Mouse (Mus musculus): ENCODE data around the gene Tfdp1. TPM values are rescaled to one million over a fixed set of nuclear protein-coding genes. Genes with fewer than 3 reads are reported as not detected.
A peak's percentile ranks its signal among the peaks of the same experiment; 100 is the strongest.

Tfdp1 gene
- total and polyA plus RNA-seq, 3 experiments = 143 to 331 (median 256) TPM

- Histone ChIP-seq H3K27ac (ENCODE audit: control insufficient read depth, low read depth, low read length) (peak overlapping the region; percentile 51), H3K36me3 (ENCODE audit: control insufficient read depth in 1 of 2, insufficient read depth in 2 of 2, low read length in 2 of 2) (peaks cover 9 to 36% of the 10 kb centered on the region in 2 experiments), H3K9ac (ENCODE audit: control insufficient read depth, low read depth, low read length, poor library complexity, severe bottlenecking) (peak overlapping the region; percentile 72), H3K9me3 (replicated peaks; ENCODE audit: insufficient read depth, low read length) (no peaks in the 10 kb centered on the region), H3K4me1 (ENCODE audit: control insufficient read depth in 1 of 2, insufficient read depth in 2 of 2, low read length in 2 of 2) (peaks cover 6 to 38% of the 10 kb centered on the region in 2 experiments), H3K27me3 (ENCODE audit: control insufficient read depth in 1 of 2, insufficient read depth in 2 of 2, low read length in 2 of 2) (no peaks in the 10 kb centered on the region), H3K79me2 (ENCODE audit: control insufficient read depth, insufficient read depth, low read length, poor library complexity) (peaks cover 39% of the 10 kb centered on the region), H3K4me3 (ENCODE audit: control insufficient read depth in 1 of 2, insufficient read depth in 1 of 2, low read depth in 2 of 2, low read length in 2 of 2) (no peak overlapping the region)
- no peak for DNase-seq (ENCODE audit: low read depth, low spot score)
- TF ChIP-seq ZMIZ1 (IDR thresholded peaks at IDR 0.05; ENCODE audit: low read depth, low read length) = no peak
- TF ChIP-seq USF2 (IDR thresholded peaks at IDR 0.05; ENCODE audit: borderline replicate concordance in 1 of 2, insufficient read depth in 1 of 2, low read depth in 1 of 2, low read length in 2 of 2) = no peak
- TF ChIP-seq TAL1 (IDR thresholded peaks at IDR 0.05; ENCODE audit: low read length) = no peak
- no peak for TF ChIP-seq RCOR1 (IDR thresholded peaks at IDR 0.05; ENCODE audit: low read depth, low read length)
- no peak for TF ChIP-seq MYB (IDR thresholded peaks at IDR 0.05; ENCODE audit: low read depth, low read length)
- no peak for TF ChIP-seq POLR2A (IDR thresholded peaks at IDR 0.05; ENCODE audit: control insufficient read depth in 1 of 2, insufficient read depth in 1 of 2, low read depth in 1 of 2, low read length in 2 of 2, poor library complexity in 1 of 2)
- TF ChIP-seq MAX (IDR thresholded peaks at IDR 0.05; ENCODE audit: low read length) = no peak
- TF ChIP-seq ZC3H11A (IDR thresholded peaks at IDR 0.05; ENCODE audit: low read depth, low read length) = no peak
- no peak for TF ChIP-seq ZKSCAN1 (IDR thresholded peaks at IDR 0.05; ENCODE audit: low read depth, low read length)
- TF ChIP-seq CHD1 (IDR thresholded peaks at IDR 0.05; ENCODE audit: low read depth, low read length) = no peak
- TF ChIP-seq UBTF (IDR thresholded peaks at IDR 0.05; ENCODE audit: borderline replicate concordance, insufficient read depth, low read depth, low read length) = no peak
- TF ChIP-seq BHLHE40 (IDR thresholded peaks at IDR 0.05; ENCODE audit: borderline replicate concordance, low read depth, low read length) = no peak
- TF ChIP-seq MAZ (IDR thresholded peaks at IDR 0.05; ENCODE audit: low read depth, low read length) = no peak
- no peak for TF ChIP-seq JUND (IDR thresholded peaks at IDR 0.05; ENCODE audit: low read depth, low read length)
- no peak for TF ChIP-seq SIN3A (IDR thresholded peaks at IDR 0.05; ENCODE audit: low read length)
- no peak for TF ChIP-seq USF1 (IDR thresholded peaks at IDR 0.05; ENCODE audit: low read depth, low read length)
- no peak for TF ChIP-seq CHD2 (IDR thresholded peaks at IDR 0.05; ENCODE audit: low read length)
- no peak for TF ChIP-seq MEF2A (IDR thresholded peaks at IDR 0.05; ENCODE audit: extremely low read depth, insufficient replicate concordance, low read depth, low read length, poor library complexity, severe bottlenecking)
- no peak for TF ChIP-seq ETS1 (IDR thresholded peaks at IDR 0.05; ENCODE audit: low read depth, low read length)
- TF ChIP-seq HCFC1 (IDR thresholded peaks at IDR 0.05; ENCODE audit: low read depth, low read length) = no peak
Measured at GRCm38 (mm10) chr8:13337678-13338077, 873 bp upstream of the Tfdp1 start.
